Mouse (Mus musculus) neural tube, embryonic 12.5 days (tissue): Measurements from ENCODE around the gene Tyrp1. TPM values are rescaled to one million over a fixed set of nuclear protein-coding genes. Genes with fewer than 3 reads are reported as not detected.

Experiments used
- polyA plus RNA-seq: library from polyadenylated mRNA; unstranded; fragments of >200 nt; fragmentation: Nextera tagmentation; extraction: Ambion mirVana; gene quantifications from 2 replicates; pipeline ENCODE4 v1.2.1, GENCODE M21; 2016

Tyrp1 gene
- polyA plus RNA-seq, 1 experiment from 2014 or later: not detected

Other genes with a start within 250 kb of the Tyrp1 start
- gene Lurap1l, start 76.5 kb downstream of the Tyrp1 start, polyA plus RNA-seq: 5.7 and 5.9 TPM in 2 replicates